Mouse (Mus musculus) lung, adult 2 months (tissue): ENCODE measurements at regions not wholly inside any gene's neighbourhood (a gene's known extent, or its start where the extent isn't known, plus 50 kb on each side); places are given as distances from the start of the nearest gene placed in this dataset.
"Not testable (repeated sequence)": the region's sequence is repeated elsewhere in the genome, so short reads cannot be mapped to it uniquely, and the experiment has no call there.

Experiments used
- DNase-seq: peaks from one replicate; pipeline ENCODE4 v3.0.0; 2022
- H3K4me1 ChIP-seq: fragments of 200-500 bp; 2 replicates; pipeline ENCODE4 v1.6.1; 2011; ENCODE audit warnings: low read length; ENCODE audit not compliant: control insufficient read depth, insufficient read depth
- H3K4me3 ChIP-seq: fragments of 200-500 bp; replicated peaks from 2 replicates; pipeline ENCODE3; 2011; ENCODE audit warnings: low read depth, mild to moderate bottlenecking, control low read depth, low read length; ENCODE audit errors: extremely low read depth
- CTCF ChIP-seq: fragments of 200-500 bp; IDR thresholded peaks from 2 replicates; pipeline ENCODE4 v1.5.1; 2011; ENCODE audit warnings: mild to moderate bottlenecking, low read length, control low read depth; ENCODE audit not compliant: insufficient read depth
- POLR2A ChIP-seq: fragments of 200-500 bp; IDR thresholded peaks from 2 replicates; pipeline ENCODE4 v1.6.1; 2011; ENCODE audit warnings: low read depth, mild to moderate bottlenecking, control low read depth, low read length, borderline replicate concordance; ENCODE audit errors: extremely low read depth
- WGBS: fragments of 180-500 bp; shearing (Covaris S2); methylation state at CpG from one replicate; pipeline ENCODE4 v1.1.7; 2018; 5-methylcytosine and 5-hydroxymethylcytosine counted together

DNA sequence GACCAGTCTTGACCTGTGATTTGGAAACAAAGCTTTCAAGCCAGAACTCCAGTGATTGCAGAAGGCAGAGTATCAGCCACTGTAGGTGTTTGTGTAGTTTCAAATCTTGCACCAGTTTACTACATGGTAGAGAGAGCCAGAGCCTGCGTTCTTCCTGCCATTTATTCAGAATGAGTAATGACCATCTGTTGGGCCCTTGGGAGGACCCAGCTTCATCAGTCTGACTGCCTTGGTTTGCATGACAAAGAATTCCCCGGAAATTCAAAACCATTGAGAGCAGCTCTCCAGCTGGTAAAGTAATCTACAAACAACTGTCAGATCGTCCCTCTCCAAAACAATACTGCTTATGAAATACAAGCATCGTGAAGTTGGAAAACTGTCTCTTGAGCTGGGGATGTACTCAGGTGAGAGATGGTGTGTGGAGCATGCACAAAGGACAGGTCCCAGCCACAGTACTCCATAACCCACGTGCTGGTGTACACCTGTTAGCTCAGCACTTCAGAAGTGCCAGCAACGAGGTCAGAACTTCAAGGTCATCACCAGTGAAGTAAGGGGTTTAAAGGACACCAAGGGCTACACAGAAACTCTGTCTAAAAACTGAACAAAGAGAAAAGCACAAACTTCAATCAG, 128.2 kb downstream of the Akr1d1 start:
- no peak for DNase-seq
- no peak overlapping the region for H3K4me3 ChIP-seq
- TF ChIP-seq POLR2A (no peak), CTCF (no peak)
- no peaks in the 10 kb centered on the region for H3K4me1 ChIP-seq
- 33% methylated on average over 6 of the region's 6 CpGs for WGBS

DNA sequence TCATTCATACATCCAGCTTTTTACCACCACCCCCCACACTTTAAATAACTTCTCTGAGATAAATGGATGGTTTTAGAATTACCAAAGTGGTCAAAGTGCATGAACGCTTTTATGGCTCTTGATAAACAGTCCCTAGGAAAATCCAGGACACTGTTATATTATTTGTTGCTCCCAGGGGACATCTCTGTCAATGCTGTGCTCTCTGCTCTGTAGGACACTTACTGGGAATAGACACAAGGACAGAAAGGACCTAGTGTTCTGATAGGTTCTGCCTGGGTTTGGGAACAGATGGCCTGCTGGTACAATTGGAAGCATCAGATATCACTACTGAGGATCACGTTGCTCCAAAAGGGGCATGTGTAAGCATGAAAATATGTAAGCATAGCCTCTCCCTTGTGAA, 132.8 kb downstream of the Akr1d1 start:
- no peak for DNase-seq
- TF ChIP-seq POLR2A, result no peak
- no peak for TF ChIP-seq CTCF
- Histone ChIP-seq H3K4me1 (no peaks in the 10 kb centered on the region), H3K4me3 (no peak overlapping the region)
- 60% methylated on average over 2 of the region's 2 CpGs for WGBS

DNA sequence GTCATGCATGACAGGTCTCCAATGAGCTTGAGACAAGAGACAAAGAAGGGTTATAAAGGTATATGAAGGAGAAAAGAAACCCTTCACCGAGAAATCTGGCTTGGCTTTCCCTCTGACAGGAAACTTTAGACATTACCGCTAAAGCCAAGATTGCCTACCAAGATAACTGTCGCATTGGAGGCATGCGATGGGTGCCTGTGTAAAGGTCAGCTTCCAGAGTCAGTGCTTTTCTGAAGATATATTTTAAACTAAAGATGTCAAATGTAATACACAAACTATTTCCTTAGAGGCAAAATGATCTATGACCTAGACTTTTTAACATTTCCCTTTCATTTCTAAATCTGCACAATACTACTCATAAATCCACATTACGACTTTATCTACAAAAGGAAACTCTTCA, 135.6 kb downstream of the Akr1d1 start:
- no peak overlapping the region for H3K4me3 ChIP-seq
- no peak for TF ChIP-seq POLR2A
- TF ChIP-seq CTCF, result no peak
- 56% methylated on average over 5 of the region's 5 CpGs for WGBS
- no peaks in the 10 kb centered on the region for H3K4me1 ChIP-seq
- no peak for DNase-seq

DNA sequence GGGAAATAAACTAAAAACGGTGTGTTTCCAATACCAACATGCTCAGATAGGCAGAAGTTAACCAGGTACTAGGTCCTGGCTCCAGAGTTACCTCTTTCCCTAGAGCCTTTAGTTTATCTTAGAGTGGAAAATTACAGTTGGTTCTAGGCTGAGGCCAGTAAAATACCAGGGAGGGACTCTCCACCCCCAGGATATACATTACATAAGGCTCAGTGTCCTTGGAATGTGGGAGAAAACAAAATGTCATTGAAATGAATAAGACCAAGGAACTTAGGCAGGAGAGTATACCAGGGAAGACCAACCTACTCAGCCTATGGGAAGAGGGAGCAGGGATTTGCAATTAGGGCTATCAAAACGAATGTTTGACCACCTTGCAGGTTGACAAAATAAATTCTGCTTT, 139.4 kb downstream of the Akr1d1 start:
- Histone ChIP-seq H3K4me1 (no peaks in the 10 kb centered on the region), H3K4me3 (no peak overlapping the region)
- no peak for TF ChIP-seq CTCF
- no peak for TF ChIP-seq POLR2A
- no peak for DNase-seq
- WGBS, result 73% methylated on average over 2 of the region's 2 CpGs

DNA sequence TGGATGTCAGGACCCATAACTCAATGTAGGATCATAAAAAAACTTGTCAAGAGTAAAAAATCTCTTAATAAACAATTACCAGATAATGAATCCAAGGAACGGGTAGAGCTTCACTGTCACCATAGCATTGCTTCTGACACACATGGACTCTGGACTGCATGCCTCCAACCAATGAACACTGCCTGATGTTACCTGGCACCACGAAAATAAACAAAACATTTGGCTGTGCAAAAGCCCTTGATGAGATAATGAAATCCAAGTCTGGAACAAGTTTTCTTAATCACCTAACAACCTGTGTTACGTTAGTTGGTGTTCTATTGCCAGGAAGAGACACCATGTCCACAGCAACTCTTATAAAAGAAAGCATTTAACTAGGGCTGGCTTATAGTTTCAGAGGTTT, 140.7 kb downstream of the Akr1d1 start:
- 87% methylated on average over 3 of the region's 3 CpGs for WGBS
- no peak for TF ChIP-seq CTCF
- TF ChIP-seq POLR2A, result no peak
- H3K4me1 ChIP-seq, result no peaks in the 10 kb centered on the region
- no peak overlapping the region for H3K4me3 ChIP-seq
- no peak for DNase-seq

DNA sequence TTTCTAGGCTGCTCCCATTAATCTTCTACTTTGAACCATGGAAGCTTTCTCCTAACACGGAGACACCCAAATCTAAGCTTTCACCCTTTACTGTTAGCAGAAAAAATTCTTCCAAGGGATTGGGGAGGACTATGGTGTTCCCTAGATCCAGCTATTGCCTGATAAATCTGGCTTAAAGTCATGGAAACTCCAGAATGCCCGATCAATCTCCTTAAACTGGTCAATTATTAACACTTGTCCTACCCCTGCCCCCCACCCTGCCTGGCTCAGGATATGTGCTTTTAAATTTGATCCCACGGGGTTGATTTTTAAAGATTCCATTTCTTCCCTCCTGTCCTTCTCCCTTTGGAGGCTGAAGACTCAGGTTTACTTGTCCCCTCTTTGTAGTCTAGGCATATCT, 149.9 kb downstream of the Akr1d1 start:
- no peak for TF ChIP-seq CTCF
- TF ChIP-seq POLR2A, result no peak
- Histone ChIP-seq H3K4me3 (no peak overlapping the region), H3K4me1 (no peaks in the 10 kb centered on the region; the same call in 1 of the 2 replicates)
- 64% methylated on average over 3 of the region's 3 CpGs for WGBS
- DNase-seq, result no peak

DNA sequence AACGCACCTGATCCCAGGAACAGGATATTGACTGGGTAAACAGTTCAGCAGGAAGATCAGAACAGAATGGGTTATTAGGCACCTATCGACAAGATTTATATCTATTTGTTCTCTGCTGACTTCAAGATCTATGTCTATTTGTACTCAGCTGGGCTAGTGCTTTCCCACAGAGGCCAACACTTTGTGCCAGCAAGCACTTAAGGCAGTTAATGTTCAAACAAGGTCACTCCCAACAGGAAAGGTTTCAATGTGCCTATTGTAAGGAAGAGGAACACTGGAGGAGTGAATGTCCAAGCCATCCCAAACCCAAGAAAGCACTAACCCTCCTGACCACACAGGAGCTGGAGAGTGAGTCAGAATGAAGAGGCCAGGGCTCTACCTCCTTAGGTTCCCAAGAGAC, 151.4 kb downstream of the Akr1d1 start:
- not testable (repeated sequence) for H3K4me1 ChIP-seq, H3K4me3 ChIP-seq, DNase-seq
- WGBS, result 53% methylated on average over 2 of the region's 2 CpGs

DNA sequence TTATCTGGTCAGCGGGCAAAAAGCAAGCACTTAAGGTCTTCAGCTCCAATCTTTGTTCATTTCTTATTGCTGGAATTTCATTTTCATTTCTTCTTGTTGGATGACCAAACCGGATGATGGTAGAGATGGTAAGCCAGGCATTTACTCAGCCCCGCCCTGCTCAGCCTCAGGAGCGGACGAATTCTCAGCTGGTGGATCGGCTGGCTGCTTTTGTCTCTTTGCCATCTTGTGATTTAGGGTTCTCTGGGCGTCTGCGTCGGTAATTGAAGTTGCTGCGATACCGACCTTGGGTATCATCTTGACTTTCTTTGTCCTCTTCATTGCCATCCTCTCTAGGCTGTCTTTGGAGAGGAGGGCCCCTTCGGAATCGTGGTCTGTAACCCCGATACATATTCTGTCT, 156.1 kb downstream of the Akr1d1 start:
- WGBS, result 97% methylated on average over 14 of the region's 14 CpGs
- H3K4me1 ChIP-seq, result no peaks in the 10 kb centered on the region
- TF ChIP-seq CTCF, result no peak
- no peak for TF ChIP-seq POLR2A

DNA sequence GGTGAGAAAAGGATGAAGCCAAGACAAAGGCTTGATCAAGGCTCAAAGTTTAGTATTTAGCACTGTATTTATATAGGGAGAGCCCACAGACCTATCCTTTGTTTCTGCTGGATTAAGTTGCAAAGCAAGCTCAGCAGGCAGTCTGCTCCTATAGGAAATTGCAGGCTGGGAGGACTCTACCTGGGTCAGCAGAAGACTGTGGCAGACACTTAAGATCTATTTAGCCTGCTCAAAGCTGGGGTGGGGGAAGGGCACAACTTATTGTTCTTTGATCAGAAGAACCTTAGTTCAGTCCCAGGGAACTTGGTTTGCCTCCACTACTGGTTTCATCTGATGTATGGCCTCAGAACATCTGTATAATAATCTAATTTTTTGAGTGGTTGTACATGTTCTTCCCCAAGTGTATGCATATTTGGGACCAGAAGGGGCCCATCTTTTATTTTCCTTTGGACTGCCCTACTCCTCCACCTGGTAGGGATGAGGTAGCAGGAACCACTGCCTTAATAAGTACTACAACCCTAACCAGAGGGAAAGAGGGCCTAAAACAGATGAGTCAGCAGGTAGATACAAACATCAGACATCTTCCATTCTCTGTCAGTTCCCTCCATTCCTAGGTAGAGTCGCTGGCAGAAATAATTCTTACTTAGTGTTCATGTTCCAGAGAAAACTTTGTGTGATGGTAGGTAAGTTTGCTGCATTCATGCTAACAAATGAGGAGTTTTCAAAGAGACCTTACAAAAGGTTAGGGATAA, 159.1 kb downstream of the Akr1d1 start:
- no peak for DNase-seq
- Histone ChIP-seq H3K4me1 (no peaks in the 10 kb centered on the region), H3K4me3 (no peak overlapping the region)
- WGBS, result 47% methylated on average over 1 of the region's 1 CpGs
- no peak for TF ChIP-seq POLR2A
- TF ChIP-seq CTCF, result no peak

More for the DNA sequence above, 156.1 kb downstream of the Akr1d1 start:
- DNase-seq, result no peak
- no peak overlapping the region for H3K4me3 ChIP-seq

DNA sequence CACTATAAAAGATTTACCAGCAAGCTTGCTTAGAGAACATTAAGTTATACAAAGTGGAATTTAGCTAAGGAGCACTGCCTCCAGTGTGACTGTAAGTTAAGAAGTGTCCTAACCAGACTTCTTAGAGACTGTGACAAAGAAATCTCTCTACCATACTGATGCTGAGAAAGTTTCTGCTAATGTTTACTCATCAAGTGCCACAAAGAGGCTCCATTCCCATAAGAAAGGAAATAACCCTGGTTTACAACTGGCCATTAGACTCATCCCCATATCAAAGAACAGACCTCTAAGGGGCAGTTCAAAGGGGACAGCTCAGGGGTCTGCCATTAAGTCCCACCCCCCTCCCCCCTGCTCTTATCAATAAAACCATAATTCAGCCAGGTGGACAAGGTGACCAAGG, 159.7 kb downstream of the Akr1d1 start:
- no peaks in the 10 kb centered on the region for H3K4me1 ChIP-seq
- H3K4me3 ChIP-seq, result no peak overlapping the region
- no peak for DNase-seq
- TF ChIP-seq POLR2A (no peak), CTCF (no peak)
